Mouse (Mus musculus) embryonic facial prominence, embryonic 12.5 days (tissue): Measurements from ENCODE around the gene Wnt5b. TPM values are rescaled to one million over a fixed set of nuclear protein-coding genes. Genes with fewer than 3 reads are reported as not detected.

Experiments
- ATAC-seq: fragments of 200-750 bp; cut with Nextera tagmentation; 2 replicates; pipeline ENCODE4 v1.8.0; 2017; ENCODE audit not compliant: insufficient number of reproducible peaks, insufficient read depth, low FRiP score, low TSS enrichment
- H3K27ac ChIP-seq: fragments of 300-500 bp; sonication (generic); 2 replicates; pipeline ENCODE4 v1.5.1; 2016; ENCODE audit warnings: mild to moderate bottlenecking
- H3K27me3 ChIP-seq: fragments of 300-500 bp; sonication (generic); 2 replicates; pipeline ENCODE4 v1.6.1; 2016; ENCODE audit warnings: mild to moderate bottlenecking, moderate library complexity
- H3K36me3 ChIP-seq: fragments of 300-500 bp; sonication (generic); 2 replicates; pipeline ENCODE4 v1.6.1; 2016; ENCODE audit warnings: mild to moderate bottlenecking
- H3K4me1 ChIP-seq: fragments of 300-500 bp; sonication (generic); 2 replicates; pipeline ENCODE4 v1.6.1; 2016
- H3K4me2 ChIP-seq: fragments of 300-500 bp; sonication (generic); replicated peaks from 2 replicates; pipeline ENCODE4 v1.6.1; 2016; ENCODE audit warnings: mild to moderate bottlenecking, moderate library complexity
- H3K4me3 ChIP-seq: fragments of 300-500 bp; sonication (generic); 2 replicates; pipeline ENCODE4 v1.5.1; 2016; ENCODE audit warnings: mild to moderate bottlenecking
- H3K9ac ChIP-seq: fragments of 300-500 bp; sonication (generic); 2 replicates; pipeline ENCODE4 v1.6.1; 2016; ENCODE audit warnings: mild to moderate bottlenecking, moderate library complexity
- H3K9me3 ChIP-seq: fragments of 300-500 bp; sonication (generic); 2 replicates; pipeline ENCODE4 v1.6.1; 2016; ENCODE audit warnings: mild to moderate bottlenecking, moderate library complexity
- WGBS: fragments of 180-500 bp; shearing (Covaris S2); methylation state at CpG from one replicate; pipeline ENCODE4 v1.1.7; 2016; 5-methylcytosine and 5-hydroxymethylcytosine counted together
- polyA plus RNA-seq: library from polyadenylated mRNA; unstranded; fragments of >200 nt; fragmentation: Nextera tagmentation; extraction: Ambion mirVana; gene quantifications from 2 replicates; pipeline ENCODE4 v1.2.1, GENCODE M21; 2016

Wnt5b gene
- polyA plus RNA-seq = 17.9 and 20.0 TPM in 2 replicates

DNA sequence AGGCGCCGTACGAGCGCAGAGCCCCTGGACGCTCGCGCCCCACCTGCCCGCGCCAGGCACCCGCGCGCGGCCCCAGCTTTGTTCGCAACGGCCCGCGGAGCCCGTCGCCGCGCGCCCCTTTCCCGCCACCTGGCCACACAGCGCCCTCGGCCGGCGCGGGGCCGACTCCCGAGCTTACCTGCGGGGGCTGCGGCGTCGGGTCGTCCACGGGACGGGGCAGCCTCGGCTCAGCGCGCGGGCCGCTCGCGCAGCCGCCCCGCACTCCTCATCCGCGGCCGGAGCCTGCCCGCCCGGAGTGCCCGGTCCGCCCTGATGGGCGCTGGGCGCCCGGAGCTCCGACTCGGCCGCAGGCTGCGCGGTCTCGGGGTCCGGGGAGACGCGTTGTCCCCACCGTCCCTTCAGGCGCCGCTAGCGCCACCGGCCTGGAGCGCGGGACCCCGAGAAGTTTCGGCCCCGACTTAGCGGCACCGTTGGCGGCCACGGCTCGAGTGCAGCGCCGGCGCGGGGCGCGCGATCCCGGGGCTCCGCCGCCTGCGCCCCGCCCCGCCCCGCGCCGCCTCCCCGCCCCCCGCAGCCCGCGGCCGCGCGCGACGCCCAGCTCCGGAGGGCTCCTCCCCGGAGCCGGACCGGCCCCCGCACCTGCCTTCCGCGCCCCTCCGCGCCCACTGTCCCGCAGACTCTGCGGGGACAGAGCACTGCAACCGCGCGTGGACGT, at the start of gene Wnt5b:
TSS of gene Wnt5b (minus strand) at position 545 of the 715 bp plus-strand sequence.
- peaks cover 15% of the 10 kb centered on the region; the same call in 1 of the 2 replicates for H3K4me1 ChIP-seq
- under 1% methylated on average over 90 of the region's 120 CpGs for WGBS
- ATAC-seq = peak; percentile 65
- peak within 1 kb of the TSS; percentile 79 for H3K9ac ChIP-seq
- peaks cover 12% of the 10 kb centered on the region for H3K27me3 ChIP-seq
- peak within 1 kb of the TSS; percentile 79 for H3K4me3 ChIP-seq
- H3K4me2 ChIP-seq = peak within 1 kb of the TSS; percentile 90
- no peaks in the 10 kb centered on the region for H3K36me3 ChIP-seq
- no peak within 1 kb of the TSS for H3K27ac ChIP-seq
- no peaks in the 10 kb centered on the region for H3K9me3 ChIP-seq

GRCm38 (mm10) chr6:119590872-119591271, 46.7 kb upstream of the Wnt5b start:
- Histone ChIP-seq H3K27me3 (no peaks in the 10 kb centered on the region), H3K4me2 (no peak overlapping the region), H3K4me1 (peaks cover 18% of the 10 kb centered on the region), H3K9ac (no peak overlapping the region), H3K9me3 (no peaks in the 10 kb centered on the region), H3K27ac (no peak overlapping the region), H3K4me3 (no peak overlapping the region), H3K36me3 (peaks cover 5% of the 10 kb centered on the region; the same call in 1 of the 2 replicates)
- WGBS = 95% methylated on average over 2 of the region's 2 CpGs
- no peak for ATAC-seq

DNA sequence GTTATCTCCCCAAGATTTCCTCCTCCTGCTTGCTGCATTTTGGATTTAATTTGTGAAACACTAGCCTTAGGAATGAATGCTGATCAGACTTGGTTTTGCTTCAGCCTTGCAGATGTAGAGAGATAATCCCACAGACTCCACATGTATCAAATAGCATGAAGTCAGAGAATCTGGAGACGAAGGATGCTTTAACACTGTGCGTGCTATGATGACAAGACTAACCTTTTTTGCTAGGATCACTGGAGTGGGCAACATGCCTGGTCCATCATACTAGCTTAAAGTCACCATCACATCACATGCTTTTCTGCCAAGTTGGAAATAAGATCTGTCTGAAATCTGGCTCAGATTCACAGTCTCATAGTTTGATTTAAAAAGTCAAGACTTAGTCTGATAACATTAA, 43.8 kb upstream of the Wnt5b start:
- H3K4me2 ChIP-seq = no peak overlapping the region
- H3K27ac ChIP-seq = no peak overlapping the region
- ATAC-seq = no peak
- H3K36me3 ChIP-seq = no peaks in the 10 kb centered on the region
- no peaks in the 10 kb centered on the region for H3K9me3 ChIP-seq
- no peaks in the 10 kb centered on the region for H3K27me3 ChIP-seq
- no peak overlapping the region for H3K9ac ChIP-seq
- 57% methylated on average over 2 of the region's 2 CpGs for WGBS
- peaks cover 34% of the 10 kb centered on the region for H3K4me1 ChIP-seq
- no peak overlapping the region for H3K4me3 ChIP-seq

DNA sequence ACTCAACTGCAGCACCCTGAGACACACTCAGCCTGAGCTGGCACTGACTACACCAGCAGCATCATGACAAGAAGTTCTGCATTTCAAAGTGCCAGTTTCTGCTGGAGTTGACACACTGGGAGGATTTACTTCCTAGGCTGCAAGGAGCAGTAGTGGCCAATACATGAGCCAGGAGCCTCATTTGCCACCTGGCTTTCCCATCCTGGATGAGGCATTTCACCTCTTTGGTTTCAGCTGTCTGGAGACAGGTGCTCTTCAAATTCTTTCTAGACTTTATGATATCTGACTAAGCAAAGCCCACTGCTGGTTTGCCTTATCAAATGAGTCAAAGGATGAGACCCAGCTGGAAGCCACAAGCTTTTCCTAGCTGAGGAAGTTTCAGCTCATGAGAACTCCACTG, 43.3 kb upstream of the Wnt5b start:
- Histone ChIP-seq H3K27me3 (no peaks in the 10 kb centered on the region), H3K4me2 (no peak overlapping the region), H3K9me3 (no peaks in the 10 kb centered on the region), H3K9ac (no peak overlapping the region), H3K4me1 (peaks cover 34% of the 10 kb centered on the region), H3K36me3 (no peaks in the 10 kb centered on the region), H3K27ac (no peak overlapping the region), H3K4me3 (no peak overlapping the region)
- no peak for ATAC-seq

DNA sequence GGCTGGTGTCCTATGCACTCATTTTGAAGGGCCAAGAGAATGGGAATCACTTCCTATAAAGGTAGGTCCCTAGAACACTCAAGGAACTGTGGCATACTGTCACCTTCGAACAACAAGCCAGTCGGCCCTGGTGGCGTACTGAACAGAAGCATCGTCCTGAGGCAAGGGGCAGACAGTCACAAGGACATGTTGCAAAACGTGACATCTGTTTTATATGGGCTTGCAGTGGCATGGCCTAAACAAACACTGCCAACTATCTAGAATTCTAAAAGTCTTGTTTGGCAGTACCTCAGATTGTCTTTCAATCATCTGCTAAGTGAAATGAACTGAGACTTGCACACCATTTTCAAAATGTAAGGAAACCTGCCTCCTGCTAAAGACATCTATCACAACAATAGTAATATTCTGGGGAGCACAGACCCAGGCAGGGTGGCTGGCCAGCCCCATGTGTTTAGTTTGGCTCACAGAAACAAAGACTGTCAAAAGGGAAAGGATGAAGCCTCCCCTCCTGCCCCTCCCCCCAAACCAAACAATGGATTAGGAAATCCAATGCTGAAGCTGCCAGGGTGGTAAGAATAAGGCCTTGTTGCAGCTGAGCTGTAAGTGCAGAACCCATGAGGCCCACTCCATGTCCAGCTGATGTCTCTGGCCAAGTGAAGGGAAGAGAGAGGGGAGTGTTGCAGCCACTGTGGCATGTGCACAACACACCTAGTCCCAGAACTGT, 41.7 kb upstream of the Wnt5b start:
- H3K4me2 ChIP-seq = no peak overlapping the region
- no peaks in the 10 kb centered on the region for H3K36me3 ChIP-seq
- H3K4me3 ChIP-seq = no peak overlapping the region
- 66% methylated on average over 5 of the region's 5 CpGs for WGBS
- H3K4me1 ChIP-seq = peaks cover 34% of the 10 kb centered on the region
- H3K27ac ChIP-seq = 0 out of 2 replicates have a peak overlapping the region, but pooled peaks have one; percentile 30
- H3K9ac ChIP-seq = no peak overlapping the region
- ATAC-seq = no peak
- no peaks in the 10 kb centered on the region for H3K9me3 ChIP-seq
- no peaks in the 10 kb centered on the region for H3K27me3 ChIP-seq

DNA sequence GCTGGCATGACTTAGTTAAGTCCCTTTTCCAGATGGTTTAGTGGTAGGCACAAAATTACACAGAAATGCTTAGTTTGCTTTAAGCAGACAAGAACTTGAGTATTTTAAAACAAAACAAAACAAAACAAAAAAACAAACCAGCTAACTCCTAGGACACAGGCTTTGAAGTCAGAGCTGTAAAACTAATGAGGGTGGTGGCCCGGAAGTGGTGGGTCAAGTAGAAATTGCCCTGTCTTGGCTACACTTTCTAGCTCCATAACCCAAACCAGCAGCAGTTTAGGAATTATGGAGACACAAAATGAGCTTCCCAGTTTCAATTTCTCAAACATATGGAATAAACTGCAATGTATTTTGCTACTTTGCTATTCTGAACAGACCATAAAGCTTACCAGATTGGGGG, 39.9 kb upstream of the Wnt5b start:
- no peaks in the 10 kb centered on the region for H3K9me3 ChIP-seq
- H3K4me3 ChIP-seq = no peak overlapping the region
- ATAC-seq = no peak
- H3K4me1 ChIP-seq = peaks cover 34% of the 10 kb centered on the region
- 67% methylated on average over 1 of the region's 1 CpGs for WGBS
- H3K27ac ChIP-seq = no peak overlapping the region
- H3K27me3 ChIP-seq = no peaks in the 10 kb centered on the region
- H3K4me2 ChIP-seq = no peak overlapping the region
- no peaks in the 10 kb centered on the region for H3K36me3 ChIP-seq
- H3K9ac ChIP-seq = no peak overlapping the region

GRCm38 (mm10) chr6:119583165-119583564, 39.0 kb upstream of the Wnt5b start:
- Histone ChIP-seq H3K9ac (no peak overlapping the region), H3K27ac (no peak overlapping the region), H3K4me2 (no peak overlapping the region), H3K4me3 (no peak overlapping the region), H3K4me1 (peaks cover 38% of the 10 kb centered on the region), H3K9me3 (no peaks in the 10 kb centered on the region), H3K27me3 (no peaks in the 10 kb centered on the region), H3K36me3 (no peaks in the 10 kb centered on the region)
- 90% methylated on average over 5 of the region's 5 CpGs for WGBS
- no peak for ATAC-seq

- H3K27me3 ChIP-seq = no peaks in the 10 kb centered on the region
- ATAC-seq = no peak
- peaks cover 29% of the 10 kb centered on the region for H3K36me3 ChIP-seq
- 95% methylated on average over 4 of the region's 4 CpGs for WGBS
- H3K4me3 ChIP-seq = no peak overlapping the region
- H3K9me3 ChIP-seq = no peaks in the 10 kb centered on the region
- no peak overlapping the region for H3K27ac ChIP-seq
- H3K9ac ChIP-seq = no peak overlapping the region
- H3K4me1 ChIP-seq = 0 out of 2 replicates have a peak, but pooled peaks cover 4% of the 10 kb centered on the region
- no peak overlapping the region for H3K4me2 ChIP-seq
These were observed 32.6 kb upstream of the Wnt5b start for GRCm38 (mm10) chr6:119576706-119577105.

DNA sequence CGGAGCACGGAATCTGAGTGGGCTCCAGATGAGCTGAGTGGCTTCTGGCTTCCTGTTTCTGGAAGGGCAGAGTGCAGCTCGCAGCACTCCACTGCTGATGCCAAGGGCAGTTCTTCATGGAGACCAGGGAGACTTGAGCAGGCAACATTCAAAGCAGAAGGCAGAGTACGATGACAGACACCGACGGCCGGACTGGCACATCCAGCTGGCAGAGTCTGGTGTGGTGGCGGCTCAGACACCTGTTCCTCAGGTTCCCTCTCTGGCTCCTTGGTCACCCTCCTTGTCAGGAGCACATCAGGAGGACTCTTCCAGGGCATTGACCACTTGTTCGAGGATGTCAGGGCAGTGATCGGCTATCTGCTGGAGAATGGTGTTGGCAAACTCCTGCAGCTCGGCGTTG, 31.2 kb upstream of the Wnt5b start:
- Histone ChIP-seq H3K4me1 (0 out of 2 replicates have a peak, but pooled peaks cover 4% of the 10 kb centered on the region), H3K9ac (no peak overlapping the region), H3K36me3 (peaks cover 29% of the 10 kb centered on the region), H3K4me2 (no peak overlapping the region), H3K27me3 (no peaks in the 10 kb centered on the region), H3K27ac (no peak overlapping the region), H3K4me3 (no peak overlapping the region), H3K9me3 (no peaks in the 10 kb centered on the region)
- ATAC-seq = no peak
- 94% methylated on average over 12 of the region's 12 CpGs for WGBS

DNA sequence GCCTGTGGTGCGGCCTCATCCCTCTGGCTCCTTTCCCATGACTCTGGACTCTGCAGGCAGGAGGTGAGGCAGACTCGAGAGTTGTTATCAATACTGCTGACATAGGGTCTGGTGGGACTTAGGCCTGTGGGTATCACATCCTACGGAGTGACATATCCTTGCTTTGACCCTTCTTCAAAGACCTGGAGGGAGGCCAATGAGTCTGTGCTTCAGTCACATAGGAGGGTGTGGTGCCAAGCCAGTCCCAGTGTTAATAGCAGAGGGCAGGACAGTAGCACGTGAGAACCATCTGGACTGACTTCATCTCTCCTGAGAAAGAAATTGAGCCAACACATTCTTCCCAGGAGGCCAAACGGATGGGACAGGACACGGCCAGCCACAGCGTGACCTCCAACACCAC, 28.1 kb upstream of the Wnt5b start:
- no peak overlapping the region for H3K9ac ChIP-seq
- no peak overlapping the region for H3K27ac ChIP-seq
- H3K4me2 ChIP-seq = no peak overlapping the region
- 82% methylated on average over 7 of the region's 7 CpGs for WGBS
- ATAC-seq = no peak
- H3K4me1 ChIP-seq = no peaks in the 10 kb centered on the region
- no peak overlapping the region for H3K4me3 ChIP-seq
- H3K9me3 ChIP-seq = no peaks in the 10 kb centered on the region
- H3K36me3 ChIP-seq = peaks cover 29% of the 10 kb centered on the region
- H3K27me3 ChIP-seq = no peaks in the 10 kb centered on the region

GRCm38 (mm10) chr6:119570797-119571196, 26.6 kb upstream of the Wnt5b start:
- no peaks in the 10 kb centered on the region for H3K9me3 ChIP-seq
- H3K36me3 ChIP-seq = peaks cover 29% of the 10 kb centered on the region
- H3K4me3 ChIP-seq = no peak overlapping the region
- WGBS = 77% methylated on average over 4 of the region's 4 CpGs
- H3K4me2 ChIP-seq = no peak overlapping the region
- ATAC-seq = no peak
- H3K4me1 ChIP-seq = no peaks in the 10 kb centered on the region; the same call in 1 of the 2 replicates
- H3K9ac ChIP-seq = no peak overlapping the region
- no peaks in the 10 kb centered on the region for H3K27me3 ChIP-seq
- no peak overlapping the region for H3K27ac ChIP-seq

- Histone ChIP-seq H3K9me3 (no peaks in the 10 kb centered on the region), H3K27me3 (no peaks in the 10 kb centered on the region), H3K9ac (no peak overlapping the region), H3K27ac (no peak overlapping the region), H3K36me3 (peaks cover 13% of the 10 kb centered on the region; the same call in 1 of the 2 replicates), H3K4me1 (no peaks in the 10 kb centered on the region; the same call in 1 of the 2 replicates), H3K4me3 (no peak overlapping the region), H3K4me2 (no peak overlapping the region)
- ATAC-seq = no peak
- 59% methylated on average over 2 of the region's 2 CpGs for WGBS
These were observed 24.2 kb upstream of the Wnt5b start for GRCm38 (mm10) chr6:119568339-119568738.
